Mouse (Mus musculus) lung, postnatal 10 days (tissue): ENCODE measurements at regions not wholly inside any gene's neighbourhood (a gene's known extent, or its start where the extent isn't known, plus 50 kb on each side); places are given as distances from the start of the nearest gene placed in this dataset.
A peak's percentile ranks its signal among the peaks of the same experiment; 100 is the strongest.
"Not testable (repeated sequence)": the region's sequence is repeated elsewhere in the genome, so short reads cannot be mapped to it uniquely, and the experiment has no call there.

Experiments
- DNase-seq: peaks from one replicate; pipeline ENCODE4 v3.0.0; 2021

- DNase-seq = no peak
These were observed 130.5 kb downstream of the Iqub start for GRCm38 (mm10) chr6:24384193-24384888.

- no peak for DNase-seq
These were observed 135.0 kb downstream of the Iqub start for GRCm38 (mm10) chr6:24379859-24380258.

DNA sequence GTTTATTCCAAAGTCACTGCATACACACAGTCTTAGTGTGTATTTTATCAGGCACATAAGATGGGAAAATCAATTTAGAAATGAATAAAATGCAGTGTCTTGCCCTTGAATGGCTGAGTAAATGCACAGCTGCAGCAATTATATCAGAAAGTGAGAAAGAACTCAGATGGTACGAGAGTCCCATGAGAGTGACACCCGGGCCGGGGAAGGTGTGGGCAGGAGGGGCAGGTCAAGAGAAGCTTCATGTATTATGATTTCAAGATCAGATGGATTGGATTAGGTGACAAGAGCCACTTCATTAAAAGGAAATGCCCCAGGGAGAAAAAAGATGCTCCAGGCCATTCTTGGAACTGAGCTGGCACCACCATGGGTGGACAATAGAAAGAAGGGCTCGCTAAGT, 138.1 kb downstream of the Iqub start:
- no peak for DNase-seq

- DNase-seq = no peak
These were observed 141.7 kb downstream of the Iqub start for GRCm38 (mm10) chr6:24373161-24373560.

DNA sequence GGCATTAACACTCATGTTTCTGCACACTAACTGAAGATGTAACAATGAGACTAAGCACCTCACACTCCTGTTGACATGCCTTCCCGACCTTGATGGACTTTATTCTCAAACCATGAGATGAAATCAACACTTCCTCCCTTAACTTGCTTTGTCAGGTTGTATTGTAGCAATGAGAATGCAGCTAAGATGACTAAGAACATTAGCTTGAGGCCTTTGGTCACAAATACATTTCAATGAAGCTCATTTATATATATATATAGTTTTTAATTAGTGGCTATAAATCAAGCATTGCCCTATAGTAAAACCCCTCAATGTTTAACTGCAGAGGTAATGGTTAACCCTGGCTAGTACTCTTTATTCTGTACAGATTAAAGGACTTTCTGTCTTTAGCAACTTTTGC, 143.2 kb downstream of the Iqub start:
- no peak for DNase-seq

- DNase-seq = peak; percentile 34
These were observed 164.0 kb downstream of the Iqub start for GRCm38 (mm10) chr6:24350882-24351281.

DNA sequence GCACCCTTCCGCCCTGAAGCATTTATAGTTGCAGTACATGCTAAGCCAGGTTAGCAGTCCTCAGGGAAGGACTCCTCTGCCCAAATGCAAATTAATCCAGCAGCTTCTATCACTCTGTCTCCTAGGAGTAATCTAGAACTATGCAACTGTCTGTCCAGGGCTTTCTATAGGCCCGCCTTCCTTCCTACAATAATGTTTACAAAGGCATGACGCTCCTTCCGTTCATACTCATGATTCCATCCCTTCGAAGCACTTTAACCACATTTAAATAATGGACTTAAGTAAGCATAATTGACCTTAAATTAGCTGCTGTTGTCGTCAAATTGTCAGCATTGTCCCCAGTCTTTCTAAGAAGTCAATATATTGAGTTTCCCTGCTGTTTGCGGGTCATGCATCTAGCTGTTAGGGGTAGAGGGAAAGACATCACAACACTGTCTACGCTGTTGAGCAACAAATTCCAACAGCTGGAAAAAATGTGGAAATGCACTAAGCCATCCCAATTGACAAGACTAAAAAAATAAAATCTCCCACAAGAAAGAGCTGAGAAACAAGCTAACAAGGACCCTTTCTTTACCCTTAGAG, 166.3 kb downstream of the Iqub start:
- DNase-seq = no peak

- DNase-seq = peak; percentile 64
These were observed 167.0 kb downstream of the Iqub start for GRCm38 (mm10) chr6:24347745-24348480.

DNA sequence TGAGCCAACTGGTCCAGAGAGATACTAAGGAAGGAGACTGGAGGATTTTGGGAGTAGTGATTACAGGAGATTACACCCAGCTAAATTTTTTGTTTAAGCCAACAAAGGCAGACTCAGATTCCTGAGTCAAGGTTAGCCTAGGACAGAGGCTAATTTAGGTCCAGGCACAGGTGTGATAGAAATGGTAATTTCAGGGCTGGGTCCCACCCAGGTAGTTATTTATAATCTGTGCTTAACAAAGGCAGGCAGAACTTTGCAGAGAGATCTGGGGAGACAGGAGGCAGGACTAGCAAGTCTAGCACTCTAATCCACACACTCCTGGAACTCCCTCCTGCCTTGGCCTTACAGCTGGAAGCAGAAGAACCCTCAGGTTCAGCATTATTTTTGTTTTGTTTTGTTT, 172.4 kb downstream of the Iqub start:
- no peak for DNase-seq

DNA sequence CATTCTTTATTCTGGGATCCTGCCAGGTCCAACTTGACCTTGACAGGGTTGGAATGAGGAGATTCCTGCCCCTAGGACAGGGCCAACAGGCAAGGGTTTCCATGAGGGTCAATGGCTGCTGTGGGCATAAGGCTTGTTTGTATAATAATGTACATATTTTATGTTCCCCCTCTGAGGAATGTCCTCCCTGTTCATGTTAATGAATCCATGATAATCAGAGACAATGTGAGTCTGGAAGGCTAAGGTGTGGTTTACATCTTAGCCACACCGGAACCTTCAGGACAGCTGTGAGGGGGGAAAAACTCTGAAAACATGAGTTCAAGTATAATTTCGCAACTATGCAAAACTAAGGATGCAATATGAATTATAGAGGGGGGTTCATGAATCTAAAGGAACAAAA, 172.8 kb downstream of the Iqub start:
- DNase-seq = no peak

DNA sequence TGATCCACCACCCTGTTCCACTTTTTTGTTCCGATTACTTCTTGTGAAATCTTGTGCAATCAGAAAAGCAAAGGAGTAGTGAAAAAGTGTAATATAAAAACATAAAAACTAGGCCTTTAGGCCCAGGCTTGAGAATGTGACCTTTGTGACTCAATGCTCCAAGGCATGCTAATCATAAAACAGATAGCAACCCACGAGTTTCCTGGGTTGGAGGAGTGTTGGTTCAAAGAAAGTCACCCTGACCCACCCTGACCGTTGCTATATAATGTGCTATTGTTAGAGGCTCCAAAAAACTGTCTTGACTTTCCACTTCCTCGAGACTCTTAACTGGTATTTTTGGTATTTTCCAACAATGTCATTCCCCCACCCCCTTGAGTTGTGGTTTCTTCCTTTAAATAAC, 172.2 kb upstream of the Slc13a1 start:
- not testable (repeated sequence) for DNase-seq

DNA sequence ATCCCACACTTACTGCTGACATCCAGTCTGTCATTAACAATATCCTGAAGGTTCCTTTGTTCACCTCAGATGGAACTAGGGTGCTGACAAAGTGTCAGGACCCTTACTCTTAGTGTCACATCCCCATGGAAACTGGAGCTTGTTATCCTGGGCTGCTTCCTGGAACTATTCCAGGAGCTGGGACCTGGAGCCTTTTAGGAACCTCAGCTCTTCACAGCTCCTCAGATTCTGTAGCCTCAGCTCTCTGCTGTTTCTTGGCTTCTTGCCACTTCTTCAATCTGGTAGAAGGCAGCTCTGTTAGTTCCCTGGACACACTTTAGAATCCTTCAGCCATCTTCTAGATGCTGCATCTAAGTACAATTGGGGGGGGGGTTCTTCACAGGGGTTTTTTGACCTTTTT, 157.3 kb upstream of the Slc13a1 start:
- DNase-seq = no peak

- no peak for DNase-seq
These were observed 156.8 kb upstream of the Slc13a1 start for GRCm38 (mm10) chr6:24324718-24325117.

- no peak for DNase-seq
These were observed 154.5 kb upstream of the Slc13a1 start for GRCm38 (mm10) chr6:24322371-24322770.

- DNase-seq = no peak
These were observed 151.0 kb upstream of the Slc13a1 start for GRCm38 (mm10) chr6:24318862-24319261.

- DNase-seq = no peak
These were observed 142.8 kb upstream of the Slc13a1 start for GRCm38 (mm10) chr6:24310675-24311074.

DNA sequence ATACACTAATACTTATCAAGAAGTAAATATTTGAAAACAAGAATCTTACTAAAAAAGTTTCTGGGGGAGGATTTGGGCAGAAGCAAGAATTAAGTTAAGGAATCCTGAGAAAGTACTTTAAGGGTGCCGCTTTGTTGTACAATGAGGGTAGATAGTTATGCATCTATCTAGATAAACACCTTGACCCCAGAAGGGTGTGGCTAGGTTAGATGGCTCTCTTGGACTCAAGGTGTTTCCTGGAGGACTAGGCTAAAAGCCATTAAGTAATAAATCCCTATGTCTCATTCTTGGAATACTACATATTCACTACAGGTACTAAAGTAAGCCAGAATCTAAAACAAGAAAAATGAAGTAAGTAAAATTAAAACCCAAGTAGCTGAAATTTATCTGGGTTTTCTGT, 141.9 kb upstream of the Slc13a1 start:
- no peak for DNase-seq

GRCm38 (mm10) chr6:24301681-24302080, 133.8 kb upstream of the Slc13a1 start:
- DNase-seq = no peak

DNA sequence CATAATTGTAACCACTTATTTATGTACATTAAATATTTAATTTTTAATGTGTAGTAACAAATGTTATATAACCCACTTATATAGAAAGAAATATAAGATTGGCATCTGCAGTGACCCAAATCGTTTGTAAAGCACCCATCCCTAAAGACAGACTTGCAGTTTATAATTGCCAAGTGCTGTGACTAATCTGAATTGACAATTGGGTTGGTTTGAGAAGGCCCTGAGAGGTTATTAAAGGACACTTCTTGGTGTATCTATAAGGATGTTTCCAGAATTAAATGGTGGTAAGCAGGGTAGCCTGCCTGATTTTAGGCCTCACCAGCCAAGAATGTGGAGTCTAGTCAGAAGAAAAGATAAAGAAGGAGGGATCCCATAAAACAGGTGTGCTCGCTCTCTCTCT, 133.3 kb upstream of the Slc13a1 start:
- no peak for DNase-seq

GRCm38 (mm10) chr6:24298562-24299212, 130.8 kb upstream of the Slc13a1 start:
- no peak for DNase-seq

DNA sequence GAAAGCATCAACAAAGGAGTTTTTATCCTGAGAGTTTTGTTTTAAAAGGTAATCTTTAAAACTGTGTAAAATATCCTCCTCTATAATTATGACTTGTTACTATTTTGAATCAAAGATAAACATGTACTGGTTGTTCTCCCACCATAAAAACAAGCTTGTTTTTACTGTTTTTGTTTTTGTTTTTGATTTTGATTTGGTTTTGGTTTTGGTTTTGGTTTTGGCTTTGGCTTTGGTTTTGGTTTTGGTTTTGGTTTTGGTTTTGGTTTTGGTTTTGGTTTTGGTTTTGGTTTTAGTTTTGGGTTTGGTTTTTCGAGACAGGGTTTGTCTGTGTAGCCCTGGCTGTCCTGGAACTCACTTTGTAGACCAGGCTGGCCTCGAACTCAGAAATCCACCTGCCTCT, 120.9 kb upstream of the Slc13a1 start:
- not testable (repeated sequence) for DNase-seq

DNA sequence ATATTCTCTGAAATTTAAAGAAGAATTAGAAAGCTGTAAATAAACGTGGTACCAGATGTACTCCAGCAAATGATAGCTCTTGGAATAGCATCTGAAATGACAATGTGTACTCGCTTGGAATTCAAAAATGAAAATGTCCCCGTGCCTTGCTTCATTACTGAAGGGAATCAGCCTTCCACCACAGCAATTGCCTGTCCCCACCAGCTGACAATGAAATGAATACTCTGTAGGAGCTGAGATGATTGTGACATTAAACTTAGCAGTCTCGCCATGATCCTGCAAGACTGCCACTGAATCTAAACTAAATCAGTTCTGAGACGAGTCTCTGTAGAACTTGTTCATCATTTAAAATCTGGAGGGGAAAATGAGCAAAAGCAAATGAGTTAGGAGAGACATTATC, 104.9 kb upstream of the Slc13a1 start:
- no peak for DNase-seq

- no peak for DNase-seq
These were observed 101.7 kb upstream of the Slc13a1 start for GRCm38 (mm10) chr6:24269633-24270032.

GRCm38 (mm10) chr6:24263796-24264195, 95.9 kb upstream of the Slc13a1 start:
- no peak for DNase-seq
